Mouse (Mus musculus) CH12.LX (cell line): ENCODE results near the gene Olfr583.

Experiments
- CHD1 ChIP-seq: IDR thresholded peaks from 2 replicates; pipeline ENCODE4 v1.6.1; 2012; ENCODE audit warnings: low read depth, low read length, improper control_type of control experiment, inconsistent platforms
- CTCF ChIP-seq, 2 experiments: IDR thresholded peaks in 1 of 2; conservative IDR thresholded peaks in 1 of 2; 2 replicates each; pipeline ENCODE4 v1.5.1; 2011 to 2012; ENCODE audit warnings: low read depth in 2 of 2, low read length in 2 of 2, improper control_type of control experiment in 1 of 2, inconsistent platforms in 1 of 2, mild to moderate bottlenecking in 1 of 2, moderate library complexity in 1 of 2
- MAX ChIP-seq: IDR thresholded peaks from 2 replicates; pipeline ENCODE4 v1.6.1; 2011; ENCODE audit warnings: low read length, improper control_type of control experiment
- MAZ ChIP-seq: IDR thresholded peaks from 2 replicates; pipeline ENCODE4 v1.6.1; 2012; ENCODE audit warnings: low read depth, mild to moderate bottlenecking, inconsistent platforms, low read length, improper control_type of control experiment, moderate library complexity
- MXI1 ChIP-seq: IDR thresholded peaks from 2 replicates; pipeline ENCODE4 v1.6.1; 2011; ENCODE audit warnings: mild to moderate bottlenecking, low read depth, low read length, improper control_type of control experiment
- POLR2A ChIP-seq: IDR thresholded peaks from 2 replicates; pipeline ENCODE4 v1.6.1; 2011; ENCODE audit warnings: low read depth, mild to moderate bottlenecking, improper control_type of control experiment, low read length
- TBP ChIP-seq: conservative IDR thresholded peaks from 2 replicates; pipeline ENCODE4 v1.6.1; 2011; ENCODE audit warnings: low read depth, low read length, improper control_type of control experiment
- UBTF ChIP-seq: IDR thresholded peaks from 2 replicates; pipeline ENCODE4 v1.6.1; 2012; ENCODE audit warnings: low read depth, mild to moderate bottlenecking, inconsistent platforms, low read length, improper control_type of control experiment, moderate library complexity

- TF ChIP-seq CTCF (conservative IDR thresholded peaks at IDR 0.05 in 1 of 2, IDR thresholded peaks at IDR 0.05 in 1 of 2; ENCODE audit: low read depth in 2 of 2, low read length in 2 of 2) (no peak), UBTF (no peak), CHD1 (no peak), POLR2A (no peak), MAX (no peak), TBP (no peak), MXI1 (no peak), MAZ (no peak)
Measured at GRCm38 (mm10) chr7:103051000-103051399, at the start of gene Olfr583.
